Mouse (Mus musculus): ENCODE data around the gene Mllt3. TPM values are rescaled to one million over a fixed set of nuclear protein-coding genes. Genes with fewer than 3 reads are reported as not detected.
A peak's percentile ranks its signal among the peaks of the same experiment; 100 is the strongest.

Mllt3 gene
- 95.2 and 96.6 TPM in 2 replicates for polyA plus RNA-seq (2015; fragmentation: Nextera tagmentation; extraction: Ambion mirVana)

- ATAC-seq (replicated peaks) = peak; percentile 93
- no peaks in the 10 kb centered on the region for H3K36me3 ChIP-seq (replicated peaks)
- H3K9me3 ChIP-seq = no peaks in the 10 kb centered on the region
- peak within 1 kb of the TSS; percentile 90 for H3K9ac ChIP-seq
- peak within 1 kb of the TSS; percentile 93 for H3K4me3 ChIP-seq
- peaks cover 44% of the 10 kb centered on the region for H3K4me1 ChIP-seq
- H3K27ac ChIP-seq = peak within 1 kb of the TSS; percentile 96
- under 1% methylated on average over 34 of the region's 37 CpGs for WGBS
- H3K27me3 ChIP-seq (replicated peaks) = 0 out of 2 replicates have a peak, but pooled peaks cover 3% of the 10 kb centered on the region
- peak within 1 kb of the TSS; percentile 76 for H3K4me2 ChIP-seq
Measured at GRCm38 (mm10) chr4:88033216-88033653, at the start of gene Mllt3. Gene Mllt3, minus strand, starts transcription at chr4:88033364.

- no peak overlapping the region for H3K4me3 ChIP-seq
- H3K4me1 ChIP-seq = no peaks in the 10 kb centered on the region
- no peak overlapping the region for H3K4me2 ChIP-seq
- H3K36me3 ChIP-seq (replicated peaks) = no peaks in the 10 kb centered on the region
- no peak for ATAC-seq (replicated peaks)
- 83% methylated on average over 4 of the region's 4 CpGs for WGBS
- H3K9me3 ChIP-seq = no peaks in the 10 kb centered on the region
- H3K27me3 ChIP-seq (replicated peaks) = no peaks in the 10 kb centered on the region
- no peak overlapping the region for H3K27ac ChIP-seq
- no peak overlapping the region for H3K9ac ChIP-seq
Measured at GRCm38 (mm10) chr4:88082381-88082780, 49.2 kb upstream of the Mllt3 start.

DNA sequence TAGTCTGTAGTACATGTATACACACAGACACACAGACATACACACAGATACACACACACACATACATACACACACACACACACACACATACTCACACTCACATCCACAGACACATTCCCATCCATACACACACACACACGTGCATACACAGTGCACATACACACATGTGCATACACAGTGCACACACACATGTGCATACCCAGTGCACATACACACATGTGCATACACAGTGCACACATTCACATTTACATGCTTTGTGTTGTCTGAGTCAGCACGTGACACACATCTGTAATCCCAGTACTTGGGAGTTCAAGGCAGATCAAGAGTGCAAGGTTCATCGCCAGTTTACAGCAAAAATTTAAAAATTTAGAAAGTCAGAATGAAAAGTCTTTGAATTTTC is 48.7 kb upstream of the Mllt3 start:
- no peak for ATAC-seq (replicated peaks)
- H3K4me3 ChIP-seq = no peak overlapping the region

GRCm38 (mm10) chr4:88081417-88081816 is 48.3 kb upstream of the Mllt3 start:
- 0 out of 2 replicates have a peak, but pooled peaks cover 5% of the 10 kb centered on the region for H3K4me1 ChIP-seq

More for the DNA sequence above, 48.7 kb upstream of the Mllt3 start:
- H3K9ac ChIP-seq = no peak overlapping the region
- 94% methylated on average over 3 of the region's 3 CpGs for WGBS
- H3K4me1 ChIP-seq = 0 out of 2 replicates have a peak, but pooled peaks cover under 1% of the 10 kb centered on the region
- no peaks in the 10 kb centered on the region for H3K27me3 ChIP-seq (replicated peaks)
- no peak overlapping the region for H3K4me2 ChIP-seq
- H3K27ac ChIP-seq = no peak overlapping the region
- no peaks in the 10 kb centered on the region for H3K36me3 ChIP-seq (replicated peaks)
- H3K9me3 ChIP-seq = no peaks in the 10 kb centered on the region

DNA sequence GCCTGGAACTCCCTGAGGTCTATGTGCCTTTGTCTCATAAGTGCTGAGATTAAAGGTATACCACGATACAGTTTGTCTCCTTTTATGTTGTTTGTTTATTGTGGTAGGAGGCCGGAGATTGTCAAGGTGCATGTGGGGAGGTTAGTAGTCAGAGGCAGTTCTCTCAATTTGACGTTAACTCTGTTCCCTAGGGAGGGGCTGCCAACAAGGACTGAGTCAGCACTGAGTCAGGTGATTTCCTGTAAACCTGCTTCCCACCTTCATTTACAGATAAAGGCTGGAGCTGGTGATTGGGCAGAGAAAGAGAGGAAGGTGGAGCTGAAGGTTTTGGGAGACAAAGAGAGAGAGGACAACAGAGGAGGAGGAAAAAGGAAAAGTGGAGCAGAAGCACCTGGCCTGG is 45.8 kb upstream of the Mllt3 start:
- H3K9me3 ChIP-seq = no peaks in the 10 kb centered on the region
- no peaks in the 10 kb centered on the region for H3K27me3 ChIP-seq (replicated peaks)
- no peak overlapping the region for H3K9ac ChIP-seq
- 0 out of 2 replicates have a peak, but pooled peaks cover 6% of the 10 kb centered on the region for H3K4me1 ChIP-seq
- no peak for ATAC-seq (replicated peaks)
- H3K4me3 ChIP-seq = no peak overlapping the region
- no peak overlapping the region for H3K27ac ChIP-seq
- WGBS = 71% methylated on average over 3 of the region's 3 CpGs
- no peak overlapping the region for H3K4me2 ChIP-seq
- H3K36me3 ChIP-seq (replicated peaks) = no peaks in the 10 kb centered on the region

More at GRCm38 (mm10) chr4:88081417-88081816, 48.3 kb upstream of the Mllt3 start:
- WGBS = 77% methylated on average over 5 of the region's 5 CpGs
- H3K4me3 ChIP-seq = no peak overlapping the region
- no peaks in the 10 kb centered on the region for H3K27me3 ChIP-seq (replicated peaks)
- no peaks in the 10 kb centered on the region for H3K9me3 ChIP-seq
- ATAC-seq (replicated peaks) = no peak
- H3K36me3 ChIP-seq (replicated peaks) = no peaks in the 10 kb centered on the region
- no peak overlapping the region for H3K9ac ChIP-seq
- H3K4me2 ChIP-seq = no peak overlapping the region
- H3K27ac ChIP-seq = no peak overlapping the region

- ATAC-seq (replicated peaks) = no peak
- Histone ChIP-seq H3K4me2 (no peak overlapping the region), H3K27me3 (replicated peaks) (no peaks in the 10 kb centered on the region), H3K4me1 (0 out of 2 replicates have a peak, but pooled peaks cover 6% of the 10 kb centered on the region), H3K9ac (no peak overlapping the region), H3K36me3 (replicated peaks) (no peaks in the 10 kb centered on the region), H3K27ac (no peak overlapping the region), H3K9me3 (no peaks in the 10 kb centered on the region), H3K4me3 (no peak overlapping the region)
- 58% methylated on average over 2 of the region's 2 CpGs for WGBS
Measured at GRCm38 (mm10) chr4:88075388-88075787, 42.2 kb upstream of the Mllt3 start.

- no peaks in the 10 kb centered on the region for H3K9me3 ChIP-seq
- H3K9ac ChIP-seq = no peak overlapping the region
- no peaks in the 10 kb centered on the region for H3K27me3 ChIP-seq (replicated peaks)
- no peak overlapping the region for H3K4me2 ChIP-seq
- no peak for ATAC-seq (replicated peaks)
- H3K36me3 ChIP-seq (replicated peaks) = no peaks in the 10 kb centered on the region
- H3K4me3 ChIP-seq = no peak overlapping the region
- WGBS = 85% methylated on average over 8 of the region's 8 CpGs
- H3K27ac ChIP-seq = no peak overlapping the region
- no peaks in the 10 kb centered on the region for H3K4me1 ChIP-seq
Measured at GRCm38 (mm10) chr4:88046280-88046679, 13.1 kb upstream of the Mllt3 start.

DNA sequence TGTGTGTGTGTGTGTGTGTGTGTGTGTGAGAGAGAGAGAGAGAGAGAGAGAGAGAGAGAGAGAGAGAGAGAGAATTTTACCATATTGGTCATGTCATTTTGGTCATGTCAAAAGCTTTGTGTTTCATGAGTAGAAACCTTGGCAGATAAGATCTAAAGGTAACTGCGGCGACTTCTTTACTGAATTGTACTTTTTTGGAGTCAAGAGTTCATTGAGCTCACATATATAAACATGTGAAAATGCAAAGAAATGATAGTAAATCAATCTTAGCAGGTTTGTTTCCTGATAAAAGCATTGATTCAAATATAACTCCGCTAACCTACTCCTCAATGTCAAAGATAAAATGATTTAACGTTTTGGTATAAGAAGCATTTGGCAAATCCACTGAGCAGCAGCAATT is 12.0 kb upstream of the Mllt3 start:
- no peak for ATAC-seq (replicated peaks)
- Histone ChIP-seq H3K27me3 (replicated peaks) (no peaks in the 10 kb centered on the region), H3K27ac (no peak overlapping the region), H3K4me3 (no peak overlapping the region), H3K4me2 (no peak overlapping the region), H3K4me1 (no peaks in the 10 kb centered on the region), H3K36me3 (replicated peaks) (no peaks in the 10 kb centered on the region), H3K9me3 (no peaks in the 10 kb centered on the region), H3K9ac (no peak overlapping the region)
- WGBS = 86% methylated on average over 4 of the region's 4 CpGs

- WGBS = 0% methylated on average over 11 of the region's 11 CpGs
- no peak overlapping the region for H3K9ac ChIP-seq
- H3K36me3 ChIP-seq (replicated peaks) = no peaks in the 10 kb centered on the region
- peak overlapping the region; percentile 45 for H3K4me2 ChIP-seq
- H3K27me3 ChIP-seq (replicated peaks) = 0 out of 2 replicates have a peak, but pooled peaks cover 3% of the 10 kb centered on the region
- H3K4me1 ChIP-seq = peaks cover 23% of the 10 kb centered on the region
- no peak for ATAC-seq (replicated peaks)
- H3K9me3 ChIP-seq = no peaks in the 10 kb centered on the region
- H3K4me3 ChIP-seq = no peak overlapping the region
- no peak overlapping the region for H3K27ac ChIP-seq
Measured at GRCm38 (mm10) chr4:88035361-88035760, 2.2 kb upstream of the Mllt3 start.

- Histone ChIP-seq H3K4me1 (peaks cover 31% of the 10 kb centered on the region), H3K4me3 (peak overlapping the region; percentile 93), H3K27ac (no peak overlapping the region), H3K36me3 (replicated peaks) (no peaks in the 10 kb centered on the region), H3K4me2 (peak overlapping the region; percentile 76), H3K9me3 (no peaks in the 10 kb centered on the region), H3K9ac (no peak overlapping the region), H3K27me3 (replicated peaks) (0 out of 2 replicates have a peak, but pooled peaks cover 3% of the 10 kb centered on the region)
- no peak for ATAC-seq (replicated peaks)
- WGBS = 3% methylated on average over 18 of the region's 18 CpGs
Measured at GRCm38 (mm10) chr4:88034387-88035157, 1.4 kb upstream of the Mllt3 start.

DNA sequence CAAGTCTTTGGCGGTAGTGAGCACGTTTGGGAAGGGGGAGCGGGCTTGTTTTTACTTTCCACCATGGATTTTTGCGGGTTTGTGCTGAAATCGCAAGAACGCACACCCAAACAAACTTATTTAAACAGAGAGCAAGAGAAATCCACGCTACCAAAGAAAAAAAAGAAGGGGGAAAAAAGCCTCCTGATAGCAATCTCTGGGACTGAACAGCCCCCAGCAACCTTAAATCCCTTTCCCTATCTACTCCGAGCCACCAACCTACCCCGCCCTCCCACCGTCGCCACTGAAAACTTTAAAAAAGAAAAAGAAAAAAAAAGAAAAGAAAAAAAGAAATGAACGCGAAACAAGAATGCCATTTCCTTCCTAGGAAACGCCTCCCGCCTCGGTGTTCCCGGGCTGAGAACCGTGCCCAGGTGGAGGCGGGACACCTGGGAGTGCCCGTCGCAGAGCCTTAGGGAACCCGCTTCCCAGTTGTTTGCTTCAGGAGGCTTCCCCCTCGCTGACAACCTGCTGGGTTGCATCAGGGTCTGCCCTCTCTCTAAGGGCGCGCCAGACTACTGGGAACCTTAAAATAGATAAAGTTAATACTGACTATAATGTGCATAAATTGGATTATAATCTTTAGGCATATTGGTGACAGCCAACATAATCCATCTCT is 694 bp upstream of the Mllt3 start:
- Histone ChIP-seq H3K27ac (peak overlapping the region; percentile 96), H3K9ac (peak overlapping the region; percentile 15), H3K4me1 (peaks cover 39% of the 10 kb centered on the region), H3K36me3 (replicated peaks) (no peaks in the 10 kb centered on the region), H3K4me2 (peak overlapping the region; percentile 76), H3K27me3 (replicated peaks) (0 out of 2 replicates have a peak, but pooled peaks cover 3% of the 10 kb centered on the region), H3K9me3 (no peaks in the 10 kb centered on the region), H3K4me3 (peak overlapping the region; percentile 93)
- ATAC-seq (replicated peaks) = no peak
- under 1% methylated on average over 25 of the region's 25 CpGs for WGBS
